Mouse (Mus musculus) ES-Bruce4 (cell line): ENCODE data around the gene Adpgk. TPM values are rescaled to one million over a fixed set of nuclear protein-coding genes. Genes with fewer than 3 reads are reported as not detected.

Experiments used
- H3K27ac ChIP-seq: 2 replicates; pipeline ENCODE4 v1.5.1; 2012; ENCODE audit warnings: low read length, inconsistent platforms; ENCODE audit not compliant: insufficient read depth
- H3K27me3 ChIP-seq: 2 replicates; pipeline ENCODE4 v1.6.1; 2012; ENCODE audit warnings: mild to moderate bottlenecking, low read length, inconsistent platforms; ENCODE audit not compliant: control insufficient read depth, poor library complexity, insufficient read depth, severe bottlenecking
- H3K36me3 ChIP-seq: 2 replicates; pipeline ENCODE4 v1.6.1; 2012; ENCODE audit warnings: inconsistent platforms, mild to moderate bottlenecking, low read length, moderate library complexity; ENCODE audit not compliant: control insufficient read depth, poor library complexity, insufficient read depth, severe bottlenecking
- H3K4me1 ChIP-seq: one replicate; pipeline ENCODE4 v1.8.1; 2011; ENCODE audit warnings: low read length; ENCODE audit not compliant: control insufficient read depth, insufficient read depth
- H3K4me3 ChIP-seq: 2 replicates; pipeline ENCODE4 v1.5.1; 2011; ENCODE audit warnings: low read depth, mild to moderate bottlenecking, low read length
- H3K9ac ChIP-seq: 2 replicates; pipeline ENCODE4 v1.6.1; 2012; ENCODE audit warnings: low read depth, mild to moderate bottlenecking, inconsistent platforms; ENCODE audit not compliant: poor library complexity, severe bottlenecking
- H3K9me3 ChIP-seq: replicated peaks from 2 replicates; pipeline ENCODE4 v1.6.1; 2012; ENCODE audit warnings: mild to moderate bottlenecking, low read length, inconsistent platforms; ENCODE audit not compliant: control insufficient read depth, poor library complexity, insufficient read depth, severe bottlenecking
- CTCF ChIP-seq: IDR thresholded peaks from one replicate; pipeline ENCODE4 v1.8.1; 2011; ENCODE audit warnings: low read depth, low read length
- EP300 ChIP-seq: IDR thresholded peaks from 2 replicates; pipeline ENCODE4 v1.6.1; 2011; ENCODE audit warnings: low read depth, low read length; ENCODE audit not compliant: insufficient read depth
- POLR2A ChIP-seq: IDR thresholded peaks from one replicate; pipeline ENCODE4 v1.8.1; 2011; ENCODE audit warnings: low read length; ENCODE audit not compliant: insufficient read depth
- polyA plus RNA-seq: library from polyadenylated mRNA; stranded (reverse); fragments of >200 nt; gene quantifications from 2 replicates; pipeline ENCODE4 v1.2.4, GENCODE M21; 2011; ENCODE audit warnings: low read depth; ENCODE audit not compliant: missing spikeins, insufficient read depth, insufficient read length

Gene Adpgk
- polyA plus RNA-seq, 1 experiment, result 44.0 TPM

DNA sequence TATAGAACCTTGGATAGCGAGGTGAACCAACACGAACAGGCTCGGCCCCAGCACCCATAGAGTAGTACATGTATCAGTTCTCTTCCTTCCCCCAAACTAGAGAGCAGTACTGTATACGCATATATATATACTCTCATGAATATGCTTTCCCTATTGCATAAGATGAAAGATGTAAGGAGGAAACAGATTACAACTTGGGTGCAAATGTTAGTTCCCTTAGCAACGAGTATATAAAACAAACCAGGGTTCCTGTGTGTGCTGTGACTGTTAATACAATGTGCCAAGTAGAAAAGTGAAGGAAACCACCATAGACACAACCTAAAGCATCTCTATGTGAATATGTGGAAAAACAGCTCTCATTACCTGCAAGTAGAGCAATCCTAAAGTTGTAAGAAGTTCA, 38.7 kb downstream of the Adpgk start:
- H3K36me3 ChIP-seq, result peaks cover 10% of the 10 kb centered on the region; the same call in 1 of the 2 replicates
- no peaks in the 10 kb centered on the region for H3K9me3 ChIP-seq
- no peak for TF ChIP-seq CTCF
- TF ChIP-seq POLR2A, result no peak
- TF ChIP-seq EP300, result no peak
- H3K4me1 ChIP-seq, result no peaks in the 10 kb centered on the region
- H3K9ac ChIP-seq, result no peak overlapping the region
- no peak overlapping the region for H3K27ac ChIP-seq
- no peak overlapping the region for H3K4me3 ChIP-seq
- no peaks in the 10 kb centered on the region for H3K27me3 ChIP-seq

DNA sequence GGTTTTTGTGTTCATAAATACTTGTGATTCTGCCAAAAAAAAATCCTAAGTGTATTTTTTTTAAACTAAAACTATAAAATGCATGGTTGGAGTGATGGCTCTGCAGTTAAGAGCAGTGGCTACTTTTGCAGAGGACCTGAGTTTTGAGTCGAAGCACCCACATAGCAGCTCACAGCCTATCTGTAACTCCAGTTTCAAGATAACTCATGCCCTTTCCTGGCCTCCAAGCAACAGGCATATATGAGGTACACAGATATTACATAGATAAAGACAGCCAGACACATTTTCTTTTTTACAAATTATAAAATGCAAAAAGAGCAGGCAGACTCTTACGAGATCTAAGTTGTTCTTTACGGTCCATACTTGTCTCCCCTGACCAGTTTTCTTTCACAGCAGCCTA, 45.2 kb downstream of the Adpgk start:
- Histone ChIP-seq H3K27me3 (no peaks in the 10 kb centered on the region), H3K27ac (no peak overlapping the region), H3K9me3 (no peaks in the 10 kb centered on the region), H3K4me1 (no peaks in the 10 kb centered on the region), H3K9ac (no peak overlapping the region), H3K4me3 (no peak overlapping the region), H3K36me3 (peaks cover 6% of the 10 kb centered on the region; the same call in 1 of the 2 replicates)
- TF ChIP-seq EP300, result no peak
- TF ChIP-seq CTCF, result no peak
- TF ChIP-seq POLR2A, result no peak

DNA sequence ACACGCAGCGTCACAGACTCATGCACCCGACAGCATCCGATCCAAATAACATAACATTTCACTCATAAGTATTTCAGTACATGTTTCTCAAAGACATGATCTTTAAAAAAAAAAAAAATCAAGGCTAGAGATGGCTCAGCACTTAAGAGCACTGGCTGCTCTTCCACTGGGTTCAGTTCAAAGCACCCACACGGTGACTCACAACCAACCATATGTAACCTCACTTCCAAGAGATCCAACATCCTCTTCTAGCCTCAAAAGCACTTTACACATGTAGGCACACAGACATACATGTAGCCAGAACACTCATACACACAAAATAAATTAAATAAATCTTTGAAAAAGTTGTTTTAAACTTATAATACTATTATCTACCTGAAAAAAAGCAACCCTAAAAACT, 46.5 kb downstream of the Adpgk start:
- H3K4me3 ChIP-seq, result no peak overlapping the region
- H3K36me3 ChIP-seq, result 0 out of 2 replicates have a peak, but pooled peaks cover 3% of the 10 kb centered on the region
- TF ChIP-seq CTCF, result no peak
- no peaks in the 10 kb centered on the region for H3K9me3 ChIP-seq
- no peak overlapping the region for H3K27ac ChIP-seq
- H3K9ac ChIP-seq, result no peak overlapping the region
- no peaks in the 10 kb centered on the region for H3K27me3 ChIP-seq
- H3K4me1 ChIP-seq, result no peaks in the 10 kb centered on the region

DNA sequence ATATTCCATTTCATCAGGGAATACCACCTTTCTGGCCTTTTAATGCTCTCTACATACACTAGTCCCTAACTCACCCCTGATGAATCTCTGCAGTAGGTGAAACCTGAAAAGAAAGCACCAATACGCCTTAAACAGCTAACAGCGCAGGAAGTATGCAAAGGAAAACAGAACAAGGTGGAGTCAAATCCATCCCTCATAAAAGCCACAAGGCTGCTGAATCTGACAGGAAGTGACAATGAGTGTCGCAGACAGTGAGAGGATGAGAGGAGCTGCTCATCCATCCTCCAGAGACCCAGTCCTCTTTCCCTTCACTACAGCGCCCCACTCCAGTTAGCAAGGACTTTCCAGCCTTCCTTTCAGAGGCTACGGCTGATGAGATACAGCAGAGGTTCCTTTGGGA, 47.1 kb downstream of the Adpgk start:
- no peak overlapping the region for H3K27ac ChIP-seq

DNA sequence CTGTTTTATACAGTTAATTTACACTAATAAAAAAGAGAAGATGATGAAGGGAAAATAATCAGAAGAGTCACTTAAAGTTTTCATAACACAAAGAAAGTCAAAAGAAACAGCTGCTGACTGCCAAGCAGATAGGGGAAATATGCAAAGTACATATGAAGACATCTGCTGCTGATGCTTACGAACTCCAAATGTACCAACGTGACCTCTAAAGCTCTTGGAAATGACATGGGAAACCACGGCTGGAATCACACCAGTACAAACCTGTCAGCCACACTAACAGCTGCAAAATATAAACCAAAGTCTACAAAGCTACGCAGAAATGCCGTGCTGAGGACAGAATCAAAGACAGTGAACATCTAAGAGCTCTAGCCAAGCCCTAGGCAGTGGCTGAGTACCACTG, 47.7 kb downstream of the Adpgk start:
- no peak for TF ChIP-seq POLR2A
- Histone ChIP-seq H3K4me3 (no peak overlapping the region), H3K9me3 (no peaks in the 10 kb centered on the region), H3K36me3 (no peaks in the 10 kb centered on the region), H3K9ac (no peak overlapping the region), H3K27ac (no peak overlapping the region), H3K27me3 (no peaks in the 10 kb centered on the region), H3K4me1 (no peaks in the 10 kb centered on the region)

More for the DNA sequence above, 47.1 kb downstream of the Adpgk start:
- H3K9ac ChIP-seq, result no peak overlapping the region
- no peaks in the 10 kb centered on the region for H3K4me1 ChIP-seq
- H3K36me3 ChIP-seq, result 0 out of 2 replicates have a peak, but pooled peaks cover under 1% of the 10 kb centered on the region
- no peaks in the 10 kb centered on the region for H3K9me3 ChIP-seq
- H3K4me3 ChIP-seq, result no peak overlapping the region
- no peaks in the 10 kb centered on the region for H3K27me3 ChIP-seq
- no peak for TF ChIP-seq CTCF
- TF ChIP-seq POLR2A, result no peak
- no peak for TF ChIP-seq EP300

DNA sequence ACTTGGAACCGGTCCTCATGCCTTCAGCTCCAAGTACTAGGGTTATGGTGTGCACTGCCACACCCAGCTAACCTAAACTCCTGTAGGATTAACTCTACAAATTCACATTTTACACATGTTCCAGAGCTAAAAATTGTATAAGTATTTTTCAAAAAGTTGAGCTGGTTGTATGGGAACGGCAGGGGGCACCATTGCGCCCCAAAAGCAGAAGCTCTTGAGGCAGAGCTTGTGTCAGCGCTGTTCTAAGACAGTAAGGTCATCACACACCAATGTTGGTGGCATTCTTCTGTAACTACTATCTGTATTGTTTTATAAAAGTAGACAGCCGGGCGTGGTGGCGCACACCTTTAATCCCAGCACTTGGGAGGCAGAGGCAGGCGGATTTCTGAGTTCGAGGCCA, 48.6 kb downstream of the Adpgk start:
- peak; percentile 54 for TF ChIP-seq CTCF
- TF ChIP-seq EP300, result no peak
- Histone ChIP-seq H3K27me3 (no peaks in the 10 kb centered on the region), H3K9me3 (no peaks in the 10 kb centered on the region), H3K4me1 (no peaks in the 10 kb centered on the region), H3K9ac (no peak overlapping the region), H3K36me3 (no peaks in the 10 kb centered on the region), H3K27ac (no peak overlapping the region), H3K4me3 (no peak overlapping the region)
